In genomic region chr5:114199116-114199777, GRCm38 (mm10) we compare ENCODE assay signal across 8 mouse cellular contexts. TPM values are rescaled to one million over a fixed set of nuclear protein-coding genes. Genes with fewer than 3 reads are reported as not detected.
DNase-seq lines count a peak whose midpoint lies in the region; ATAC-seq and TF ChIP-seq lines count a peak whose summit lies in the region.

No protein-coding gene starts in this region.

- no peak overlapping the region for H3K27ac ChIP-seq in midbrain, embryonic 15.5 days
- no peak overlapping the region for H3K27ac ChIP-seq in midbrain, embryonic 11.5 days (ENCODE audit: low read depth, low read length)
- H3K27ac ChIP-seq in embryonic facial prominence, embryonic 11.5 days (replicated peaks; ENCODE audit: low read depth, low read length), result no peak overlapping the region
- no peak overlapping the region for H3K27ac ChIP-seq in hindbrain, embryonic 16.5 days (ENCODE audit: low read depth, low read length)
- H3K27ac ChIP-seq in thymus, adult 2 months (ENCODE audit: control insufficient read depth, insufficient read depth, low read length), result peak overlapping the region; percentile 60

- H3K9ac ChIP-seq in midbrain, embryonic 15.5 days, result no peak overlapping the region
- H3K9ac ChIP-seq in midbrain, embryonic 11.5 days (ENCODE audit: low read length), result no peak overlapping the region
- H3K9ac ChIP-seq in embryonic facial prominence, embryonic 11.5 days (replicated peaks; ENCODE audit: low read length), result no peak overlapping the region
- no peak overlapping the region for H3K9ac ChIP-seq in hindbrain, embryonic 16.5 days (ENCODE audit: low read depth, low read length)

- TF ChIP-seq POLR2A in thymus, adult 2 months (IDR thresholded peaks at IDR 0.05; ENCODE audit: control insufficient read depth, extremely low read depth, insufficient read depth, low read length, poor library complexity), result no peak

- no peaks in the 10 kb centered on the region for H3K9me3 ChIP-seq in midbrain, embryonic 15.5 days
- no peaks in the 10 kb centered on the region for H3K9me3 ChIP-seq in midbrain, embryonic 11.5 days (ENCODE audit: control insufficient read depth, low read length)
- no peaks in the 10 kb centered on the region for H3K9me3 ChIP-seq in embryonic facial prominence, embryonic 11.5 days (replicated peaks; ENCODE audit: control insufficient read depth, low read length)
- no peaks in the 10 kb centered on the region for H3K9me3 ChIP-seq in hindbrain, embryonic 16.5 days (ENCODE audit: control insufficient read depth, low read length)

- no peak for TF ChIP-seq CTCF in thymus, adult 2 months (IDR thresholded peaks at IDR 0.05; ENCODE audit: borderline replicate concordance, control insufficient read depth, extremely low read depth, insufficient read depth, low read length, poor library complexity)

- no peak for DNase-seq in midbrain, embryonic 11.5 days (ENCODE audit: low spot score, missing footprints)
- DNase-seq in embryonic facial prominence, embryonic 11.5 days (ENCODE audit: low spot score), result peak; percentile 69
- peak; percentile 59 to 68 for DNase-seq in lung, adult 18-20 months
- DNase-seq in thymus, adult 2 months, result peak; percentile 53
- no peak for DNase-seq in gastrocnemius, adult 18-20 months (ENCODE audit: low spot score)
- no peak for DNase-seq in MN1 (ENCODE audit: low spot score)

- H3K4me1 ChIP-seq in midbrain, embryonic 15.5 days, result peaks cover 10% of the 10 kb centered on the region
- 0 out of 2 replicates have a peak, but pooled peaks cover 2% of the 10 kb centered on the region for H3K4me1 ChIP-seq in midbrain, embryonic 11.5 days (ENCODE audit: control insufficient read depth, insufficient read depth, low read length)
- H3K4me1 ChIP-seq in embryonic facial prominence, embryonic 11.5 days (ENCODE audit: control insufficient read depth, insufficient read depth, low read length), result no peaks in the 10 kb centered on the region; the same call in 1 of the 2 replicates
- H3K4me1 ChIP-seq in hindbrain, embryonic 16.5 days (ENCODE audit: control insufficient read depth, insufficient read depth, low read depth, low read length), result peaks cover 5% of the 10 kb centered on the region; the same call in 1 of the 2 replicates
- peaks cover 27% of the 10 kb centered on the region for H3K4me1 ChIP-seq in thymus, adult 2 months (replicated peaks; ENCODE audit: control insufficient read depth, insufficient read depth, low read length)

- no peaks in the 10 kb centered on the region for H3K36me3 ChIP-seq in midbrain, embryonic 15.5 days (replicated peaks)
- H3K36me3 ChIP-seq in midbrain, embryonic 11.5 days (ENCODE audit: control insufficient read depth, insufficient read depth, low read length), result no peaks in the 10 kb centered on the region
- H3K36me3 ChIP-seq in embryonic facial prominence, embryonic 11.5 days (replicated peaks; ENCODE audit: control insufficient read depth, insufficient read depth, low read depth, low read length), result no peaks in the 10 kb centered on the region
- H3K36me3 ChIP-seq in hindbrain, embryonic 16.5 days (ENCODE audit: control insufficient read depth, insufficient read depth, low read length), result no peaks in the 10 kb centered on the region
- H3K36me3 ChIP-seq in thymus, adult 2 months (ENCODE audit: control insufficient read depth, insufficient read depth, low read length), result no peaks in the 10 kb centered on the region

- H3K4me3 ChIP-seq in midbrain, embryonic 15.5 days, result no peak overlapping the region
- H3K4me3 ChIP-seq in midbrain, embryonic 11.5 days (ENCODE audit: low read depth, low read length), result no peak overlapping the region
- H3K4me3 ChIP-seq in embryonic facial prominence, embryonic 11.5 days (ENCODE audit: low read depth, low read length), result no peak overlapping the region
- no peak overlapping the region for H3K4me3 ChIP-seq in hindbrain, embryonic 16.5 days (ENCODE audit: low read length)
- H3K4me3 ChIP-seq in thymus, adult 2 months (ENCODE audit: control insufficient read depth, insufficient read depth, low read length), result 0 out of 2 replicates have a peak overlapping the region, but pooled peaks have one; percentile 0

- peak overlapping the region; percentile 20; the same call in 1 of the 2 replicates for H3K4me2 ChIP-seq in midbrain, embryonic 15.5 days
- no peak overlapping the region for H3K4me2 ChIP-seq in midbrain, embryonic 11.5 days
- peak overlapping the region; percentile 25 for H3K4me2 ChIP-seq in embryonic facial prominence, embryonic 11.5 days (ENCODE audit: low read depth, low read length)
- H3K4me2 ChIP-seq in hindbrain, embryonic 16.5 days (ENCODE audit: low read length), result 0 out of 2 replicates have a peak overlapping the region, but pooled peaks have one; percentile 11

- 14% methylated on average over 13 of the region's 13 CpGs for WGBS in midbrain, embryonic 15.5 days
- WGBS in midbrain, embryonic 11.5 days, result 38% methylated on average over 13 of the region's 13 CpGs
- 19% methylated on average over 13 of the region's 13 CpGs for WGBS in embryonic facial prominence, embryonic 11.5 days
- 30% methylated on average over 13 of the region's 13 CpGs for WGBS in hindbrain, embryonic 16.5 days
- 3% methylated on average over 13 of the region's 13 CpGs for WGBS in thymus, adult 2 months

- H3K27me3 ChIP-seq in midbrain, embryonic 15.5 days (replicated peaks), result no peaks in the 10 kb centered on the region
- no peaks in the 10 kb centered on the region for H3K27me3 ChIP-seq in midbrain, embryonic 11.5 days (ENCODE audit: control insufficient read depth, insufficient read depth, low read length)
- H3K27me3 ChIP-seq in embryonic facial prominence, embryonic 11.5 days (ENCODE audit: control insufficient read depth, insufficient read depth, low read length), result no peaks in the 10 kb centered on the region
- H3K27me3 ChIP-seq in hindbrain, embryonic 16.5 days (replicated peaks; ENCODE audit: control insufficient read depth, insufficient read depth, low read length), result no peaks in the 10 kb centered on the region
- no peaks in the 10 kb centered on the region for H3K27me3 ChIP-seq in thymus, adult 2 months (ENCODE audit: control insufficient read depth, insufficient read depth, low read length)

- no peak for ATAC-seq in midbrain, embryonic 15.5 days (replicated peaks)
- ATAC-seq in midbrain, embryonic 11.5 days (ENCODE audit: low FRiP score), result no peak
- ATAC-seq in embryonic facial prominence, embryonic 11.5 days (replicated peaks; ENCODE audit: insufficient number of reproducible peaks, low FRiP score, low TSS enrichment, low read depth), result 0 out of 2 replicates have a peak, but pooled peaks have one; percentile 40
- no peak for ATAC-seq in hindbrain, embryonic 16.5 days

RNA-seq across cellular contexts. Expression of gene Acacb, which starts 52.9 kb away (rescaled TPM):
- polyA plus RNA-seq in midbrain, embryonic 15.5 days (2015; fragmentation: Nextera tagmentation; extraction: Ambion mirVana), result 5.0 and 5.8 TPM in 2 replicates
- polyA plus RNA-seq in midbrain, embryonic 11.5 days (2014; fragmentation: Nextera tagmentation; extraction: Ambion mirVana), result 1.6 and 1.7 TPM in 2 replicates
- polyA plus RNA-seq in embryonic facial prominence, embryonic 11.5 days (2014; fragmentation: Nextera tagmentation; extraction: Ambion mirVana), result 2.9 and 3.6 TPM in 2 replicates
- polyA plus RNA-seq in hindbrain, embryonic 16.5 days (2015; fragmentation: Nextera tagmentation; extraction: Ambion mirVana), result 5.4 and 5.5 TPM in 2 replicates
- 20.1 and 24.4 TPM in 2 replicates for polyA plus RNA-seq in thymus, adult 2 months (2012; rRNA removed)
- 100 to 1,000 TPM; 154 to 158 TPM for total RNA-seq in gastrocnemius, adult 18-20 months (2021)

Comparison
In these comparisons a context has a peak if more than half of its experiments do, and no peak if none do; other contexts are left out.
1. DNase-seq: peak in embryonic facial prominence, embryonic 11.5 days (single experiment), lung, adult 18-20 months (2 of 2) and thymus, adult 2 months (single experiment); none in midbrain, embryonic 11.5 days (single experiment), gastrocnemius, adult 18-20 months (single experiment) and MN1 (single experiment).